Mouse (Mus musculus) brain, adult 2 months (tissue): ENCODE data around the gene C1qbp.

Source experiments
- DNase-seq: peaks from one replicate; pipeline ENCODE4 v3.0.0; 2011; ENCODE audit warnings: low read depth, low spot score

Gene C1qbp

DNA sequence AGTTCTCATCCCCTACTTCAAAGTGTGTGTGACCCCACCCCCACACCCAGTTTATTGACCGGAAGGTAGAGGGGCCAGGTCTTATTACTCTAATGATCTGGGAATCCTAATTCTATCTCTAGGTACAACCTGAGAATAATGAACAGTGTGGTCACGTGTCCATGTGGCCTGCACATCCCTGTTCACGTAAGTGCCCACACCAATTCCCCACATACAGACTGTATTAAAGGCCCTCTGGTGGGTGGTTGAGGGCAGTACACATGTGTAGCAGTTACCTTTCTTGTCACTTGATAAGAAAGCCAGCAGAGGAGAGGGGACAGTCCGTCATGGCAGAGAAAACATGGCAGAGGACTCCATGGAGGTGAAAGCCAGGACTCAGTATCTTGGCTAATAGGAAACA lies 8.9 kb downstream of the C1qbp start:
- DNase-seq, result no peak

DNA sequence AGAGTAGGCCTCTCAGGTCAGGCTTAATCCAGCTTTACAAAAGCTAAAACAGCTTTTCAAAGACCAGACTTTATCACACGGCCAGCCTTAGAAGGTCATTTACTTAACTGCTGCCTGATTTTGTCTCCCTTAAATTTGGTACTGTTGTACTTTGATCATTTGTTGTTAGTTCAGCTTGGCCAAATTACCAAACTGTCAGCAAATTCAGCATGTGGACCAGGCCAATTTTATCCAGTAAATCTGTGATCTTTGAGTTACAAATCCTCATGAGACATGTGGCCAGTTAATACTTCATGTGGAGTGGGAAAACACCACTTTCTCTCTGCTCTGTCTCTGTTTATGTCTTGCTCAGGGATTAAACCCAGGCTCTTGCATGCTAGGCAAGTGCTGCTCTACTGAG lies 10.2 kb downstream of the C1qbp start:
- no peak for DNase-seq

DNA sequence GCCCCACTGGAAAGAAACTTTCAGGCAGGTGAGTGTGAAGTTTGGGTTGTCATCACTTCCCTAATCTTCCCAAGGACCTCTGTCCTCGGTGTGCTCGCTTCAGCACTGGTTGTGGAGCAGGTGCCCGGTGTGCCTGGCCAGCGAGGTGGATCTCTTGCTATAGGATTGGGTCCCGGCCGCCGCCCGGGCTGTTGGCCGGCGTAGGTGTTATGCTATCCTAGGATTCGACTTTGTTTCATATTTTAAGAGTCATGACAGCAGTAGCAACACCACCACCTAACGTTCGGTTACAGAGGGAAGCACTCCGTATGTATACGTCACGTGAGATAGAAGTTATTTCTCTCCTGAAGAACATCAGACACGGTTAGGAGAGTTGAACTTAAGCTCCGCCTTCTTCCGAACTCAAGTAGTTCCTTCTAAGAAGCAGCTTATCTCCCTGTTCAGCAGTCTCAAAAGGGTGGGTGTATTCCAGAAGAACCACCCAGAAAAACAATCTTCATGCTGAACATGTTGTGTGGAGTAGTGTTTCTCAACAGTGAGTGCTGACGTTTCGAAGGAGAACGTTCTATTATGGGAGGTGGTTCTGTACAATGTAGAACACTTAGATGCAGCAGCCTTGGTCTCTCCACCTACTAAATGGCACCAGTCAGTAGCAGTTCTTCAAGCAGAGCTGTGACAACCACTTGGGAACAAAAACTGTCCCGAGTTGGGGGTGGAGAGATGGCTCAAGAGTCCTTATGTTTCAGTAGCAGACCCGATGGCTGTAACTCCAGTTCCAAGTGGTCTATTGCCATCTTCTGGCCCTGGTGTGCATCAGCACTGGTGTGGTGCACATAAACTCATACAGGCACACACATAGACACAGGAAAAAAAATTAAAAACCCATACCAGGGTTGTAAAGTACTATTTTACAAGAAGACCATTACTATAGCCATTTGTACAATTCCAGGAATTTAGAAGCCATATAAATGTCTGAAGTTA lies 12.0 kb downstream of the C1qbp start:
- peak; percentile 63 for DNase-seq

DNA sequence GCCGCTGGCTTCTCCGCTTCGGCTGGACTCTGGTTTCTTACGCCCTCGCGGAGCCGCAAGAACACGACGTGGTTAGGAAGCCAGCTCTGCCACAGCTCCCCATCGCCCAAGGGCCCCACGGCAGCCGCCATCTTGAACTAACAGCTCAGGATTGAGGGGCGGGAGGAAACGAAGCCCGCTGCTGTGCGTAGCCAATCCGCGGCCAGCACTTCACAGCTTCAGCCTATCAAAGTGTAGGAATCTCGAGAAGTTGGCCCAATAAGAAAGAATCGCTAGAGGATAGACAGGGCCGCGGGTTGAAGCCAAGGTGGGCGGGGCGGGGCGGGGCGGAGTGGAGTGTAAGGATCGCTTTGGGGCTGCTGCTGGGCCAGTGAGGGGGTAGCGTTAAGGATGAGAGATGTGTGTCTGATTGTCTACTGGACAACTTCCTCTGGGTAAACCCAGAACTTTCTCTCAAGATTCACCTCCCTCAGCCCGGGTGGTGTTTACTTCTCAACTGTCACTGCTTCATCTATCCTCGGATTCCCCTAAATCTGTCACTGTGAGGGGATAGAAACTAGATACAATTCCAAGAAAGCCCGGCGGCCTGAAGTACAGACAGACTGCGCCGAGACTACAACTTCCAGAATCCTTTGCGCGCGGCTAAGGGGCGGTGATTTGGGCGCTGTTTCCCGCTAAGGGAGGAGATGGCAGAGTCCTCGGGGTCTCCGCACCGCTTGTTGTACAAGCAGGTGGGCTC lies 12.8 kb downstream of the C1qbp start, which contains the start of the genes Nup88 and Rpain:
Gene Nup88, minus strand, starts transcription at position 153 of the 739 bp plus-strand sequence.
Gene Rpain, plus strand, starts transcription at position 393 of the 739 bp plus-strand sequence.
- DNase-seq, result peak; percentile 99

DNA sequence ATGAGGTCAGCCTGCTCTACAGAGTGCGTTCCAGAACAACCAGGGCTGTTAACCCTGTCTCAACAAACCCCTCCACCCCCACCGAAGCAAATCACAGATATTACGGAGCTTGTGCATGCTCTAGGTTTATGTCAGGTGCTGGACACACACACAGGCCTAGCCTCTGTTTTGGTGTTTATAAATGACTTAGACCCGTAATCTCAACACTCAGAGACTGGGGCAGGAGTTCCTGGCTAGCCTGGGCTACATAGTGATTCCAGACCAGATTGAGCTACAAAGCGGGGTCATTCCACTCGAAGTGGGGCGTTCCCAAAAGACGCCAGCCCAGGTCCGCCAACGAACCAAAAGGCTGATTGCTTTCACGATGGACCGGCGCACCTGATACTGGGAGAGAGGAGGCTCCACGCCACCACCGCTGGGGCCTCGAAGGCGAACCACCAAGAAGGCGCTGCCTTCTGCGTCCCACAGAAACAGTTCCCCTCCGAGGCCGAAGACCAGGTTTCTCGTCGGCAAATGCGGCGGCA lies 13.5 kb downstream of the C1qbp start:
- no peak for DNase-seq

DNA sequence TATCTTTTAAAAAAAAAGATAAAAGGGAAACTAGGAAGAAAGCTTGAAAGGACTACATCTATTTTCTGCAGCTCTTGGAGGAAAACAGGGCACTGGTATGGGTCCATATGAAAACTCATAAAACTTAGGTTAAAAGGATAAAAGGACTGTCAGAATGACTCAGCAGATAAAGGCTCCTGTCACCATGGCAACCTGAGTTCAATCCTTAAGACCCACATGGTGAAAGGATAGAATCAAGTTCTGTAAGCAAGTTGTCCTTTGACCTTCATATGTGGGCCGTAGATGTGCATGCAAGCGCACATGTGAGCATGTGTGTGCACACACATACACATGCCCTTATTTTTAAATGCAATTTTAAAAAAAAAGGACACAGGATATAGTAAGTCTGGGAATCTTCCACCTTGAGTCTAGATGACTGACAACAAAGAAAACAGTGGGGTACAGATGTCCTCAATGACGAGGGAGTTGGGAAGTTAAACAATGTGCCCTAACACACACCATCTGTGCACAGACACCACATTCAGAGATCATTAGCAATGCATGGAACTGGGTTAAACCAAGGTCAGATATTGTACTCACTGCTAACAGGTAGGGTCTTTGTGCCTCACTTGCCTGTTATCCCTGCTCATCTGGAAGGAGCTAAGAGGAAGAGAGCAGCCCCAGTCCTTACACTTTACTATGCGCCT lies 18.5 kb downstream of the C1qbp start:
- DNase-seq, result no peak

GRCm38 (mm10) chr11:70960786-70961554 lies 21.9 kb downstream of the C1qbp start:
- DNase-seq, result peak; percentile 79

GRCm38 (mm10) chr11:70954711-70955110 lies 28.1 kb downstream of the C1qbp start:
- DNase-seq, result no peak

DNA sequence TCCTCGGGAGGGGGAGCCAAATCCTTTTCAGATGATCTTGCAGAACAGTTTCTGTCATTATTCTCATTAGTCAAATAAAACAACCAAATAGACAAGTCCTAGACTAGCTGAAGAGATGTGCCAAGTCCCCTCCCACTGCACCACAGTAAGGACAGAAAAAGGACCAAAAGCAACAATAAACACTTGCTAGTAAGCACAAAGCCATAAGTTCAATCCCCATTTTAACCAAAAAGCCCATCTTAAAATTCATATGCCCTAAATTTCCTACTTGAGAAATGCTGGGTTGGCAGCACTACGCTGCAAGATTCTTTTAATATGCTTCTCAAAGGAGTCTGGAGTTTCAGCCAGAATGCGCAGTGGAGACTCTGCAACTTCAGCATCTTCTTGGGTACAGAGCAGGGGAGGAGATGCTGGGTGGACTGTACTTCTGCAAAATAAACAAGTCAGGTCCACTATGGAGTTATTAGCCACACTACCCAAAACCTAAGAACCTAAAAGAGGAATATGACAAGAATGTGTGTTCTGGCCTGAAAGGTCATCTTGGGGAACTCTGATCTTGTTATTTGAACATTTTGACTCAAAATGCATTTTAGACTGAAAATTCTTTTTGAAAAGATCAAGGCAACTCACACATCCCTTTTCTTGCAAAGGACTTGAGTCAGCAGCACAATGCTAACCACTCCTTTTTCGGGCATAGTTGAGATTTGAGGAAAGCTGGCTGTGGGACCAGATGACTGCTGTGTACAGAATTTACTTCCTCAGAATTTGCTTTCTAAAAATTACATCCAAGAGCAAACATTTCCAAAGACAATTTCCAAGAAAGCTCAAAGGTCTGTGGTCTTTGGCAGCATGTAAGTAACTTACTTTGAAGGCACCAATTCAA lies 37.6 kb downstream of the C1qbp start:
- DNase-seq, result peak; percentile 55

- DNase-seq, result no peak
These were observed 39.2 kb downstream of the C1qbp start for GRCm38 (mm10) chr11:70943651-70944050.

GRCm38 (mm10) chr11:70942596-70942995 lies 40.2 kb downstream of the C1qbp start:
- peak; percentile 30 for DNase-seq

GRCm38 (mm10) chr11:70935316-70935715 lies 47.5 kb downstream of the C1qbp start:
- peak; percentile 17 for DNase-seq

GRCm38 (mm10) chr11:70931461-70931860 lies 51.4 kb downstream of the C1qbp start:
- DNase-seq, result no peak
